Mouse (Mus musculus) brain, embryonic 14.5 days (tissue): ENCODE measurements around the gene Gm1123.

Experiments
- CTCF ChIP-seq: fragments of 200-500 bp; IDR thresholded peaks from 2 replicates; pipeline ENCODE4 v1.5.1; 2012; ENCODE audit warnings: inconsistent platforms, mild to moderate bottlenecking, moderate library complexity, borderline replicate concordance; ENCODE audit not compliant: insufficient read depth, insufficient read length; ENCODE audit errors: extremely low read depth
- POLR2A ChIP-seq: fragments of 200-500 bp; IDR thresholded peaks from 2 replicates; pipeline ENCODE4 v1.6.1; 2012; ENCODE audit warnings: mild to moderate bottlenecking, inconsistent platforms, borderline replicate concordance; ENCODE audit not compliant: poor library complexity, insufficient read depth, insufficient read length, severe bottlenecking; ENCODE audit errors: extremely low read depth

DNA sequence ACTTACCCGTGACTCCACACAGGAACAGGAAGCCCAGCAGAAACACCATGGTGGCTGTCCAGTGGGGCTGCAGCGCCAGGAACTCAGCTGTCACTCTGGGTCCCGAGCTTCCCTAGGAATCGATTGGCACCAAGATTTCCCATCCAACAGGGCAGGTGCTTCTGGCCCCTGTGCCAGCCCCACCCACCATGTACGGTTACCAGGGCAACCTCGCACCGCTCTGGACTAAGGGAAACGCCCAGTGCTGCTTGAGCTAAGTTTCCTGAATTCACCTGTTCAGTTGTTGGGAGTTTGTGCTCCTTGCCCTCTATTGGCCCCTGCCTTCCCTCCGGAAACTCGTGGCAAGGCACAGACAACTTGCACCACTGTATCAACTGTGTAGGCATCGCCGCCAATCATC is at the start of gene Gm1123:
- TF ChIP-seq CTCF (no peak), POLR2A (no peak)
